Mouse (Mus musculus): ENCODE results near the gene Eid1. TPM values are rescaled to one million over a fixed set of nuclear protein-coding genes. Genes with fewer than 3 reads are reported as not detected.

The Eid1 gene
- total RNA-seq (2015; ENCODE audit: low replicate concordance) (32.4 and 46.3 TPM in 2 replicates), total RNA-seq (2017; ENCODE audit: low replicate concordance) (39.1 and 39.9 TPM in 2 replicates)

GRCm38 (mm10) chr2:125672957-125673631 lies at the start of gene Eid1:
Gene Eid1, plus strand, starts transcription at chr2:125673095.
- peak; percentile 80 for ATAC-seq (replicated peaks; ENCODE audit: low FRiP score, poor library complexity, severe bottlenecking)

GRCm38 (mm10) chr2:125623211-125623610 lies 49.7 kb upstream of the Eid1 start:
- peak; percentile 27 for ATAC-seq (replicated peaks; ENCODE audit: low FRiP score, poor library complexity, severe bottlenecking)

GRCm38 (mm10) chr2:125624127-125624685 lies 48.7 kb upstream of the Eid1 start:
- no peak for ATAC-seq (replicated peaks; ENCODE audit: low FRiP score, poor library complexity, severe bottlenecking)

- peak; percentile 97 for ATAC-seq (replicated peaks; ENCODE audit: low FRiP score, poor library complexity, severe bottlenecking)
Measured at GRCm38 (mm10) chr2:125624837-125625351, 48.0 kb upstream of the Eid1 start, which contains the start of gene Cep152. Gene Cep152, minus strand, starts transcription at chr2:125625113.

- no peak for ATAC-seq (replicated peaks; ENCODE audit: low FRiP score, poor library complexity, severe bottlenecking)
Measured at GRCm38 (mm10) chr2:125626536-125626935, 46.4 kb upstream of the Eid1 start.

- ATAC-seq (replicated peaks; ENCODE audit: low FRiP score, poor library complexity, severe bottlenecking), result no peak
Measured at GRCm38 (mm10) chr2:125628487-125628886, 44.4 kb upstream of the Eid1 start.

GRCm38 (mm10) chr2:125630010-125630409 lies 42.9 kb upstream of the Eid1 start:
- ATAC-seq (replicated peaks; ENCODE audit: low FRiP score, poor library complexity, severe bottlenecking), result no peak

GRCm38 (mm10) chr2:125637331-125637730 lies 35.6 kb upstream of the Eid1 start:
- ATAC-seq (replicated peaks; ENCODE audit: low FRiP score, poor library complexity, severe bottlenecking), result no peak

- ATAC-seq (replicated peaks; ENCODE audit: low FRiP score, poor library complexity, severe bottlenecking), result no peak
Measured at GRCm38 (mm10) chr2:125644912-125645311, 28.0 kb upstream of the Eid1 start.

GRCm38 (mm10) chr2:125650038-125650437 lies 22.9 kb upstream of the Eid1 start:
- ATAC-seq (replicated peaks; ENCODE audit: low FRiP score, poor library complexity, severe bottlenecking), result no peak

GRCm38 (mm10) chr2:125650742-125651352 lies 22.0 kb upstream of the Eid1 start:
- ATAC-seq (replicated peaks; ENCODE audit: low FRiP score, poor library complexity, severe bottlenecking), result no peak

GRCm38 (mm10) chr2:125651563-125651962 lies 21.3 kb upstream of the Eid1 start:
- no peak for ATAC-seq (replicated peaks; ENCODE audit: low FRiP score, poor library complexity, severe bottlenecking)

- ATAC-seq (replicated peaks; ENCODE audit: low FRiP score, poor library complexity, severe bottlenecking), result no peak
Measured at GRCm38 (mm10) chr2:125653286-125653685, 19.6 kb upstream of the Eid1 start.

GRCm38 (mm10) chr2:125655391-125655790 lies 17.5 kb upstream of the Eid1 start:
- ATAC-seq (replicated peaks; ENCODE audit: low FRiP score, poor library complexity, severe bottlenecking), result no peak

GRCm38 (mm10) chr2:125659823-125660536 lies 12.9 kb upstream of the Eid1 start:
- peak; percentile 88 for ATAC-seq (replicated peaks; ENCODE audit: low FRiP score, poor library complexity, severe bottlenecking)

- peak; percentile 19; the same call in 1 of the 2 replicates for ATAC-seq (replicated peaks; ENCODE audit: low FRiP score, poor library complexity, severe bottlenecking)
Measured at GRCm38 (mm10) chr2:125660537-125661130, 12.3 kb upstream of the Eid1 start.

GRCm38 (mm10) chr2:125661156-125661555 lies 11.7 kb upstream of the Eid1 start:
- no peak for ATAC-seq (replicated peaks; ENCODE audit: low FRiP score, poor library complexity, severe bottlenecking)

- ATAC-seq (replicated peaks; ENCODE audit: low FRiP score, poor library complexity, severe bottlenecking), result no peak
Measured at GRCm38 (mm10) chr2:125662517-125662916, 10.4 kb upstream of the Eid1 start.

- ATAC-seq (replicated peaks; ENCODE audit: low FRiP score, poor library complexity, severe bottlenecking), result peak; percentile 61
Measured at GRCm38 (mm10) chr2:125665213-125665612, 7.7 kb upstream of the Eid1 start.

- ATAC-seq (replicated peaks; ENCODE audit: low FRiP score, poor library complexity, severe bottlenecking), result peak; percentile 54
Measured at GRCm38 (mm10) chr2:125665909-125666308, 7.0 kb upstream of the Eid1 start.
